Mouse (Mus musculus): ENCODE measurements at regions not wholly inside any gene's neighbourhood (a gene's known extent, or its start where the extent isn't known, plus 50 kb on each side); places are given as distances from the start of the nearest gene placed in this dataset.

GRCm38 (mm10) chr17:83137720-83138119, 77.4 kb upstream of the Pkdcc start:
- DNase-seq (ENCODE audit: low spot score) = no peak

GRCm38 (mm10) chr17:83138493-83139417, 76.3 kb upstream of the Pkdcc start:
- DNase-seq (ENCODE audit: low spot score) = no peak

GRCm38 (mm10) chr17:83148371-83148929, 66.6 kb upstream of the Pkdcc start:
- DNase-seq (ENCODE audit: low spot score) = no peak

GRCm38 (mm10) chr17:83149336-83149735, 65.8 kb upstream of the Pkdcc start:
- DNase-seq (ENCODE audit: low spot score) = no peak

- no peak for DNase-seq (ENCODE audit: low spot score)
Observed at GRCm38 (mm10) chr17:83155106-83155505, 60.0 kb upstream of the Pkdcc start.

- DNase-seq (ENCODE audit: low spot score) = no peak
Observed at GRCm38 (mm10) chr17:83156682-83157081, 58.4 kb upstream of the Pkdcc start.

- DNase-seq (ENCODE audit: low spot score) = no peak
Observed at GRCm38 (mm10) chr17:83158053-83158452, 57.0 kb upstream of the Pkdcc start.

- DNase-seq (ENCODE audit: low spot score) = no peak
Observed at GRCm38 (mm10) chr17:83158652-83159051, 56.4 kb upstream of the Pkdcc start.

GRCm38 (mm10) chr17:83159634-83160033, 55.5 kb upstream of the Pkdcc start:
- DNase-seq (ENCODE audit: low spot score) = no peak

- DNase-seq (ENCODE audit: low spot score) = no peak
Observed at GRCm38 (mm10) chr17:83160296-83160695, 54.8 kb upstream of the Pkdcc start.

GRCm38 (mm10) chr17:83161731-83162130, 53.4 kb upstream of the Pkdcc start:
- DNase-seq (ENCODE audit: low spot score) = no peak

GRCm38 (mm10) chr17:83163952-83164560, 51.0 kb upstream of the Pkdcc start:
- no peak for DNase-seq (ENCODE audit: low spot score)

- no peak for DNase-seq (ENCODE audit: low spot score)
Observed at GRCm38 (mm10) chr17:83164728-83165127, 50.4 kb upstream of the Pkdcc start.

GRCm38 (mm10) chr17:83165140-83165539, 50.0 kb upstream of the Pkdcc start:
- DNase-seq (ENCODE audit: low spot score) = no peak

Data from spleen, adult 12 weeks (tissue).